Mouse (Mus musculus): ENCODE results near the gene Mob3c. TPM values are rescaled to one million over a fixed set of nuclear protein-coding genes. Genes with fewer than 3 reads are reported as not detected.

The Mob3c gene
- polyA plus RNA-seq, 1 experiment from 2014 or later = 4.4 TPM

- Histone ChIP-seq H3K27ac (replicated peaks) (peak overlapping the region; percentile 23; the same call in 1 of the 2 replicates), H3K27me3 (ENCODE audit: low read depth, poor library complexity, severe bottlenecking) (no peaks in the 10 kb centered on the region), H3K4me1 (peaks cover 38% of the 10 kb centered on the region), H3K4me3 (no peak overlapping the region), H3K36me3 (peaks cover 69% of the 10 kb centered on the region), H3K9me3 (replicated peaks) (no peaks in the 10 kb centered on the region)
- no peak for DNase-seq (ENCODE audit: low spot score)
- WGBS = 52% methylated on average over 4 of the region's 4 CpGs
These were observed 28.4 kb downstream of the Mob3c start for GRCm38 (mm10) chr4:115856282-115856681.

GRCm38 (mm10) chr4:115857293-115857883, 29.5 kb downstream of the Mob3c start:
- no peaks in the 10 kb centered on the region for H3K27me3 ChIP-seq (ENCODE audit: low read depth, poor library complexity, severe bottlenecking)
- no peak overlapping the region for H3K27ac ChIP-seq (replicated peaks)
- peaks cover 38% of the 10 kb centered on the region for H3K4me1 ChIP-seq
- H3K4me3 ChIP-seq = no peak overlapping the region
- WGBS = 82% methylated on average over 9 of the region's 9 CpGs
- DNase-seq (ENCODE audit: low spot score) = no peak
- H3K9me3 ChIP-seq (replicated peaks) = no peaks in the 10 kb centered on the region
- H3K36me3 ChIP-seq = peaks cover 69% of the 10 kb centered on the region

GRCm38 (mm10) chr4:115863352-115863751, 35.5 kb downstream of the Mob3c start:
- peaks cover 9% of the 10 kb centered on the region for H3K4me1 ChIP-seq
- H3K27ac ChIP-seq (replicated peaks) = 0 out of 2 replicates have a peak overlapping the region, but pooled peaks have one; percentile 15
- H3K36me3 ChIP-seq = peaks cover 80% of the 10 kb centered on the region
- no peak for DNase-seq (ENCODE audit: low spot score)
- no peak overlapping the region for H3K4me3 ChIP-seq
- WGBS = 73% methylated on average over 7 of the region's 7 CpGs
- H3K9me3 ChIP-seq (replicated peaks) = no peaks in the 10 kb centered on the region
- H3K27me3 ChIP-seq (ENCODE audit: low read depth, poor library complexity, severe bottlenecking) = no peaks in the 10 kb centered on the region

GRCm38 (mm10) chr4:115863880-115864279, 36.0 kb downstream of the Mob3c start:
- Histone ChIP-seq H3K4me3 (no peak overlapping the region), H3K4me1 (peaks cover 14% of the 10 kb centered on the region), H3K27ac (replicated peaks) (no peak overlapping the region), H3K27me3 (ENCODE audit: low read depth, poor library complexity, severe bottlenecking) (no peaks in the 10 kb centered on the region), H3K9me3 (replicated peaks) (no peaks in the 10 kb centered on the region), H3K36me3 (peaks cover 76% of the 10 kb centered on the region)
- WGBS = 75% methylated on average over 10 of the region's 10 CpGs
- DNase-seq (ENCODE audit: low spot score) = no peak

- H3K4me3 ChIP-seq = no peak overlapping the region
- peaks cover 63% of the 10 kb centered on the region for H3K36me3 ChIP-seq
- 17% methylated on average over 16 of the region's 16 CpGs for WGBS
- no peaks in the 10 kb centered on the region for H3K27me3 ChIP-seq (ENCODE audit: low read depth, poor library complexity, severe bottlenecking)
- H3K27ac ChIP-seq (replicated peaks) = peak overlapping the region; percentile 79
- no peaks in the 10 kb centered on the region for H3K9me3 ChIP-seq (replicated peaks)
- H3K4me1 ChIP-seq = peaks cover 24% of the 10 kb centered on the region
- no peak for DNase-seq (ENCODE audit: low spot score)
These were observed 41.8 kb downstream of the Mob3c start for GRCm38 (mm10) chr4:115869512-115870210.

GRCm38 (mm10) chr4:115873231-115873630, 45.3 kb downstream of the Mob3c start:
- Histone ChIP-seq H3K9me3 (replicated peaks) (no peaks in the 10 kb centered on the region), H3K27me3 (ENCODE audit: low read depth, poor library complexity, severe bottlenecking) (no peaks in the 10 kb centered on the region), H3K4me1 (peaks cover 48% of the 10 kb centered on the region), H3K36me3 (peaks cover 65% of the 10 kb centered on the region), H3K4me3 (no peak overlapping the region), H3K27ac (replicated peaks) (no peak overlapping the region)
- 73% methylated on average over 3 of the region's 3 CpGs for WGBS
- no peak for DNase-seq (ENCODE audit: low spot score)

- Histone ChIP-seq H3K36me3 (peaks cover 40% of the 10 kb centered on the region), H3K27ac (replicated peaks) (peak overlapping the region; percentile 96), H3K4me3 (peak overlapping the region; percentile 44), H3K4me1 (peaks cover 75% of the 10 kb centered on the region), H3K9me3 (replicated peaks) (no peaks in the 10 kb centered on the region), H3K27me3 (ENCODE audit: low read depth, poor library complexity, severe bottlenecking) (no peaks in the 10 kb centered on the region)
- WGBS = under 1% methylated on average over 11 of the region's 11 CpGs
- peak; percentile 87 for DNase-seq (ENCODE audit: low spot score)
These were observed 50.4 kb downstream of the Mob3c start for GRCm38 (mm10) chr4:115878216-115878678.

GRCm38 (mm10) chr4:115878828-115879227, 50.9 kb downstream of the Mob3c start:
- no peak for DNase-seq (ENCODE audit: low spot score)
- peak overlapping the region; percentile 96 for H3K27ac ChIP-seq (replicated peaks)

GRCm38 (mm10) chr4:115881183-115881582, 53.3 kb downstream of the Mob3c start:
- H3K4me1 ChIP-seq = peaks cover 83% of the 10 kb centered on the region
- no peaks in the 10 kb centered on the region; the same call in 1 of the 2 replicates for H3K27me3 ChIP-seq (ENCODE audit: low read depth, poor library complexity, severe bottlenecking)
- DNase-seq (ENCODE audit: low spot score) = peak; percentile 84
- H3K4me3 ChIP-seq = peak overlapping the region; percentile 19
- peaks cover 10% of the 10 kb centered on the region for H3K36me3 ChIP-seq
- peak overlapping the region; percentile 96 for H3K27ac ChIP-seq (replicated peaks)
- WGBS = 11% methylated on average over 1 of the region's 1 CpGs
- no peaks in the 10 kb centered on the region for H3K9me3 ChIP-seq (replicated peaks)

More at GRCm38 (mm10) chr4:115878828-115879227, 50.9 kb downstream of the Mob3c start:
- H3K27me3 ChIP-seq (ENCODE audit: low read depth, poor library complexity, severe bottlenecking) = no peaks in the 10 kb centered on the region
- H3K36me3 ChIP-seq = peaks cover 34% of the 10 kb centered on the region
- H3K4me3 ChIP-seq = peak overlapping the region; percentile 44
- peaks cover 78% of the 10 kb centered on the region for H3K4me1 ChIP-seq
- no peaks in the 10 kb centered on the region for H3K9me3 ChIP-seq (replicated peaks)
- WGBS = 27% methylated on average over 9 of the region's 9 CpGs

- DNase-seq (ENCODE audit: low spot score) = no peak
- 73% methylated on average over 4 of the region's 4 CpGs for WGBS
- Histone ChIP-seq H3K27ac (replicated peaks) (peak overlapping the region; percentile 96), H3K4me1 (peaks cover 73% of the 10 kb centered on the region), H3K4me3 (no peak overlapping the region), H3K27me3 (ENCODE audit: low read depth, poor library complexity, severe bottlenecking) (no peaks in the 10 kb centered on the region; the same call in 1 of the 2 replicates), H3K36me3 (0 out of 2 replicates have a peak, but pooled peaks cover 2% of the 10 kb centered on the region), H3K9me3 (replicated peaks) (no peaks in the 10 kb centered on the region)
These were observed 54.3 kb downstream of the Mob3c start for GRCm38 (mm10) chr4:115882195-115882594.

GRCm38 (mm10) chr4:115884022-115884421, 56.1 kb downstream of the Mob3c start, which contains the start of gene Kncn:
Kncn (plus strand) TSS chr4:115884400.
- no peak for DNase-seq (ENCODE audit: low spot score)
- Histone ChIP-seq H3K36me3 (no peaks in the 10 kb centered on the region), H3K27ac (replicated peaks) (peak within 1 kb of the TSS; percentile 96), H3K9me3 (replicated peaks) (no peaks in the 10 kb centered on the region), H3K27me3 (ENCODE audit: low read depth, poor library complexity, severe bottlenecking) (peaks cover 10% of the 10 kb centered on the region), H3K4me3 (no peak within 1 kb of the TSS), H3K4me1 (peaks cover 55% of the 10 kb centered on the region)
- WGBS = 79% methylated on average over 6 of the region's 6 CpGs
